ENCODE assay signal across 9 mouse cellular contexts in the genomic region with DNA sequence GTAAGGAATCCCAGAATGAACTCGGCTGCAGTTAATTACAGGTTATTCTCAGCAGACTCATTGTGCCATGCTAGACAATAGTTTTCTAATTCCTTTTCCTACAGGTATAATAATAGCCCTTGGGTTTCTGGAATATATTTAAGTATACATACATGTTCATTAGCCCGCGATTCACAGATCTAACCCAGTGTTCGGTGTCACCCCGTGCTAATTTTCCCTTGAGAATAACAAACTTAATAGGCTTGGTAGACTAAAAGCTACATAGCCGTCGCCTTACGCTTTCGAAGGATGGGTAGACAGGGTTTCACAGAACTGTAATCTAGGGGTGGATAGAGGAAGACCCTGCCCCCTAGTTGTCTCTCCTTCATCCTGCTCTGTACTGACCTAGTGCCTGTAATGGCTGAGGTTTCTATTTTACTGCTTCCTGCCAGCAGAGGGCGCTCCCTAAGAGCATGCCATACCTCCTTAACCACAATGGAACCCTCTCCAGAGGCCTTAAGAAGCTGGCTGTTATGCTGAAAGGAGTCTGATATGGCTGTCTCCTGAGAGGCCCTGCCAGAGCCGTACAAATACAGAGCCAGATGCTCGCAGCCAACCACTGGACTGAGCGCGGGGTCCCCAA. TPM values are rescaled to one million over a fixed set of nuclear protein-coding genes. Genes with fewer than 3 reads are reported as not detected.
A peak's percentile ranks its signal among the peaks of the same experiment; 100 is the strongest.
DNase-seq lines count a peak whose midpoint lies in the region; ATAC-seq and TF ChIP-seq lines count a peak whose summit lies in the region.
"Had no signal": no experiment of that assay in that cellular context is flagged by ENCODE, and none has a peak within 500 bp of the region (broad histone marks: within the 10 kb centered on the region; RNA-seq: fewer than 3 reads in every experiment).

No protein-coding gene starts in this region.

- WGBS in lung, embryonic 15.5 days: 53% methylated on average over 14 of the region's 14 CpGs

- DNase-seq in NIH3T3 (ENCODE audit: low read depth): peak; percentile 88
- DNase-seq in cerebellum, adult 8-10 months: peak; percentile 66
- peak; percentile 78 for DNase-seq in forelimb bud, embryonic 11.5 days (ENCODE audit: low read depth, low spot score)
- peak; percentile 75 to 80 for DNase-seq in heart, postnatal 36 days
- DNase-seq in layer of hippocampus, adult 2 months (ENCODE audit: low spot score in 2 of 2): peak; percentile 58 to 77
- peak; percentile 48 for DNase-seq in ovary, postnatal 10 days (ENCODE audit: low spot score)
- peak; percentile 81 for DNase-seq in thymus, postnatal 14 days

- no peaks in the 10 kb centered on the region for H3K27me3 ChIP-seq in lung, embryonic 15.5 days

- H3K36me3 ChIP-seq in lung, embryonic 15.5 days: no peaks in the 10 kb centered on the region

- peak; percentile 50; the same call in 1 of the 2 replicates for ATAC-seq in lung, embryonic 15.5 days (ENCODE audit: borderline replicate concordance, extremely low read depth, low FRiP score, low TSS enrichment)

- TF ChIP-seq CTCF in layer of hippocampus, adult 2 months (conservative IDR thresholded peaks at IDR 0.05): peak; percentile 89

- peaks cover 4% of the 10 kb centered on the region for H3K4me1 ChIP-seq in lung, embryonic 15.5 days

- no peaks in the 10 kb centered on the region for H3K9me3 ChIP-seq in lung, embryonic 15.5 days

- intact Hi-C loops in heart, postnatal 36 days (cut with DNase I): loop anchor here (1.0 to 2.0 kb wide), 2 partner anchors 106 to 250 kb away; no protein-coding TSS in a partner anchor

- no peak overlapping the region for H3K4me2 ChIP-seq in lung, embryonic 15.5 days

- H3K4me3 ChIP-seq in layer of hippocampus, adult 2 months: no peak overlapping the region
- H3K4me3 ChIP-seq in lung, embryonic 15.5 days: no peak overlapping the region

- no peak overlapping the region for H3K27ac ChIP-seq in layer of hippocampus, adult 2 months
- no peak overlapping the region for H3K27ac ChIP-seq in lung, embryonic 15.5 days
- H3K27ac ChIP-seq: macrophage had no signal

- no peak overlapping the region for H3K9ac ChIP-seq in lung, embryonic 15.5 days

RNA-seq across cellular contexts. Expression of gene Spp2, which starts 49.8 kb away (rescaled TPM):
- total RNA-seq in heart, postnatal 36 days (2021): not detected
- total RNA-seq in layer of hippocampus, adult 2 months (2021): not detected
- 0.75 and 2.5 TPM in 2 replicates for polyA plus RNA-seq in lung, embryonic 15.5 days (2015; fragmentation: Nextera tagmentation; extraction: Ambion mirVana)
- polyA plus RNA-seq: macrophage had no signal

RNA-seq across cellular contexts. Expression of gene Glrp1, which starts 53.3 kb away (rescaled TPM):
- not detected for total RNA-seq in heart, postnatal 36 days (2021)
- not detected for total RNA-seq in layer of hippocampus, adult 2 months (2021)
- 0.15 and 0.29 TPM in 2 replicates for polyA plus RNA-seq in lung, embryonic 15.5 days (2015; fragmentation: Nextera tagmentation; extraction: Ambion mirVana)
